Mouse (Mus musculus) liver, embryonic 16.5 days (tissue): Measurements from ENCODE around the gene Sec31a. TPM values are rescaled to one million over a fixed set of nuclear protein-coding genes. Genes with fewer than 3 reads are reported as not detected.
A peak's percentile ranks its signal among the peaks of the same experiment; 100 is the strongest.

Experiments
- ATAC-seq: fragments of 200-750 bp; cut with Nextera tagmentation; 2 replicates; pipeline ENCODE4 v1.8.0; 2017; ENCODE audit warnings: low read depth, mild to moderate bottlenecking, moderate number of reproducible peaks, moderate library complexity
- H3K27ac ChIP-seq: fragments of 300-500 bp; sonication (generic); 2 replicates; pipeline ENCODE4 v1.5.1; 2014; ENCODE audit warnings: mild to moderate bottlenecking, low read length
- H3K27me3 ChIP-seq: fragments of 300-500 bp; sonication (generic); 2 replicates; pipeline ENCODE4 v1.6.1; 2014; ENCODE audit warnings: low read depth, low read length, mixed read lengths; ENCODE audit not compliant: control insufficient read depth, insufficient read depth
- H3K36me3 ChIP-seq: fragments of 300-500 bp; sonication (generic); 2 replicates; pipeline ENCODE4 v1.6.1; 2014; ENCODE audit warnings: mild to moderate bottlenecking; ENCODE audit not compliant: control insufficient read depth, insufficient read depth
- H3K4me1 ChIP-seq: fragments of 300-500 bp; sonication (generic); 2 replicates; pipeline ENCODE4 v1.6.1; 2014; ENCODE audit warnings: low read depth, low read length, mixed read lengths; ENCODE audit not compliant: control insufficient read depth
- H3K4me2 ChIP-seq: fragments of 300-500 bp; sonication (generic); 2 replicates; pipeline ENCODE4 v1.6.1; 2014; ENCODE audit warnings: low read depth, low read length, mixed read lengths
- H3K4me3 ChIP-seq: fragments of 300-500 bp; sonication (generic); 2 replicates; pipeline ENCODE4 v1.5.1; 2014; ENCODE audit warnings: low read depth, mild to moderate bottlenecking, low read length
- H3K9ac ChIP-seq: fragments of 300-500 bp; sonication (generic); 2 replicates; pipeline ENCODE4 v1.6.1; 2014; ENCODE audit warnings: low read depth, low read length
- H3K9me3 ChIP-seq: fragments of 300-500 bp; sonication (generic); replicated peaks from 2 replicates; pipeline ENCODE4 v1.6.1; 2016; ENCODE audit warnings: low read length; ENCODE audit not compliant: control insufficient read depth
- WGBS: fragments of 180-500 bp; shearing (Covaris S2); extraction: QIAGEN DNeasy Blood & Tissue Kit; methylation state at CpG from one replicate; pipeline ENCODE4 v1.1.7; 2014; ENCODE audit not compliant: insufficient replicate concordance; 5-methylcytosine and 5-hydroxymethylcytosine counted together
- polyA plus RNA-seq: library from polyadenylated mRNA; unstranded; fragments of >200 nt; fragmentation: Nextera tagmentation; extraction: Ambion mirVana; gene quantifications from 2 replicates; pipeline ENCODE4 v1.2.1, GENCODE M21; 2015

Gene Sec31a
- polyA plus RNA-seq, 1 experiment from 2014 or later: 67.4 TPM

- 80% methylated on average over 2 of the region's 2 CpGs for WGBS
- no peak overlapping the region for H3K9ac ChIP-seq
- H3K27me3 ChIP-seq: no peaks in the 10 kb centered on the region
- no peak overlapping the region for H3K4me3 ChIP-seq
- H3K36me3 ChIP-seq: peaks cover 16% of the 10 kb centered on the region
- no peak for ATAC-seq
- H3K27ac ChIP-seq: no peak overlapping the region
- H3K4me2 ChIP-seq: no peak overlapping the region
- no peaks in the 10 kb centered on the region for H3K9me3 ChIP-seq
- peaks cover 12% of the 10 kb centered on the region for H3K4me1 ChIP-seq
Observed at GRCm38 (mm10) chr5:100418077-100418476, 2.0 kb upstream of the Sec31a start.

GRCm38 (mm10) chr5:100414474-100415196 is 1.4 kb downstream of the Sec31a start:
- Histone ChIP-seq H3K4me3 (peak overlapping the region; percentile 53), H3K9ac (peak overlapping the region; percentile 34), H3K9me3 (no peaks in the 10 kb centered on the region), H3K36me3 (no peaks in the 10 kb centered on the region), H3K4me1 (peaks cover 12% of the 10 kb centered on the region), H3K4me2 (peak overlapping the region; percentile 86), H3K27me3 (no peaks in the 10 kb centered on the region), H3K27ac (peak overlapping the region; percentile 37; the same call in 1 of the 2 replicates)
- ATAC-seq: no peak
- 38% methylated on average over 11 of the region's 11 CpGs for WGBS

- no peak overlapping the region for H3K4me3 ChIP-seq
- no peaks in the 10 kb centered on the region for H3K9me3 ChIP-seq
- H3K27me3 ChIP-seq: no peaks in the 10 kb centered on the region
- peaks cover 12% of the 10 kb centered on the region for H3K4me1 ChIP-seq
- H3K9ac ChIP-seq: no peak overlapping the region
- no peak overlapping the region for H3K27ac ChIP-seq
- ATAC-seq: no peak
- no peaks in the 10 kb centered on the region for H3K36me3 ChIP-seq
- no peak overlapping the region for H3K4me2 ChIP-seq
- 54% methylated on average over 3 of the region's 3 CpGs for WGBS
Observed at GRCm38 (mm10) chr5:100412886-100413285, 3.1 kb downstream of the Sec31a start.

- Histone ChIP-seq H3K4me3 (no peak overlapping the region), H3K9me3 (no peaks in the 10 kb centered on the region), H3K27me3 (no peaks in the 10 kb centered on the region), H3K9ac (no peak overlapping the region), H3K27ac (no peak overlapping the region), H3K4me2 (no peak overlapping the region), H3K36me3 (no peaks in the 10 kb centered on the region; the same call in 1 of the 2 replicates), H3K4me1 (peaks cover 7% of the 10 kb centered on the region)
- WGBS: 59% methylated on average over 5 of the region's 5 CpGs
- no peak for ATAC-seq
Observed at GRCm38 (mm10) chr5:100410281-100410680, 5.8 kb downstream of the Sec31a start.

- Histone ChIP-seq H3K9me3 (no peaks in the 10 kb centered on the region), H3K27me3 (no peaks in the 10 kb centered on the region), H3K36me3 (peaks cover 1% of the 10 kb centered on the region; the same call in 1 of the 2 replicates), H3K27ac (no peak overlapping the region), H3K9ac (no peak overlapping the region), H3K4me3 (no peak overlapping the region), H3K4me2 (no peak overlapping the region), H3K4me1 (no peaks in the 10 kb centered on the region)
- 52% methylated on average over 5 of the region's 5 CpGs for WGBS
- ATAC-seq: no peak
Observed at GRCm38 (mm10) chr5:100408485-100408884, 7.5 kb downstream of the Sec31a start.

GRCm38 (mm10) chr5:100396753-100397152 is 19.3 kb downstream of the Sec31a start:
- H3K27ac ChIP-seq: no peak overlapping the region
- H3K4me3 ChIP-seq: no peak overlapping the region
- 74% methylated on average over 3 of the region's 3 CpGs for WGBS
- H3K36me3 ChIP-seq: peaks cover 12% of the 10 kb centered on the region
- no peak for ATAC-seq
- H3K9ac ChIP-seq: no peak overlapping the region
- no peak overlapping the region for H3K4me2 ChIP-seq
- H3K4me1 ChIP-seq: no peaks in the 10 kb centered on the region
- no peaks in the 10 kb centered on the region for H3K9me3 ChIP-seq
- no peaks in the 10 kb centered on the region for H3K27me3 ChIP-seq

- no peaks in the 10 kb centered on the region for H3K9me3 ChIP-seq
- WGBS: 65% methylated on average over 3 of the region's 3 CpGs
- ATAC-seq: no peak
- no peaks in the 10 kb centered on the region for H3K4me1 ChIP-seq
- no peak overlapping the region for H3K4me2 ChIP-seq
- no peak overlapping the region for H3K27ac ChIP-seq
- peaks cover 17% of the 10 kb centered on the region for H3K36me3 ChIP-seq
- no peaks in the 10 kb centered on the region for H3K27me3 ChIP-seq
- no peak overlapping the region for H3K4me3 ChIP-seq
- H3K9ac ChIP-seq: no peak overlapping the region
Observed at GRCm38 (mm10) chr5:100393681-100394080, 22.4 kb downstream of the Sec31a start.

GRCm38 (mm10) chr5:100392436-100392955 is 23.5 kb downstream of the Sec31a start:
- Histone ChIP-seq H3K4me1 (no peaks in the 10 kb centered on the region), H3K27ac (no peak overlapping the region), H3K4me2 (no peak overlapping the region), H3K36me3 (peaks cover 17% of the 10 kb centered on the region), H3K9me3 (no peaks in the 10 kb centered on the region), H3K9ac (no peak overlapping the region), H3K27me3 (no peaks in the 10 kb centered on the region), H3K4me3 (no peak overlapping the region)
- WGBS: 86% methylated on average over 20 of the region's 20 CpGs
- ATAC-seq: no peak

- Histone ChIP-seq H3K36me3 (peaks cover 12% of the 10 kb centered on the region), H3K4me3 (no peak overlapping the region), H3K4me1 (no peaks in the 10 kb centered on the region; the same call in 1 of the 2 replicates), H3K9ac (no peak overlapping the region), H3K4me2 (no peak overlapping the region), H3K27ac (no peak overlapping the region), H3K27me3 (no peaks in the 10 kb centered on the region), H3K9me3 (no peaks in the 10 kb centered on the region)
- 86% methylated on average over 18 of the region's 18 CpGs for WGBS
- ATAC-seq: no peak
Observed at GRCm38 (mm10) chr5:100383782-100384510, 32.1 kb downstream of the Sec31a start.
